Mouse (Mus musculus) mature B cell (primary cell): ENCODE measurements around the gene Pabpn1l.

Experiments
- in situ Hi-C: fragments of 300-500 bp; cut with MboI; formaldehyde crosslinking; loops from 2 replicates; pipeline ENCODE4 v1.14.3; 2019

Gene Pabpn1l

GRCm38 (mm10) chr8:122618660-122619378 lies 3.7 kb downstream of the Pabpn1l start:
- in situ Hi-C loops, result loop anchor here (10.0 kb wide), 2 partner anchors 56 to 216 kb away; no protein-coding TSS in a partner anchor

DNA sequence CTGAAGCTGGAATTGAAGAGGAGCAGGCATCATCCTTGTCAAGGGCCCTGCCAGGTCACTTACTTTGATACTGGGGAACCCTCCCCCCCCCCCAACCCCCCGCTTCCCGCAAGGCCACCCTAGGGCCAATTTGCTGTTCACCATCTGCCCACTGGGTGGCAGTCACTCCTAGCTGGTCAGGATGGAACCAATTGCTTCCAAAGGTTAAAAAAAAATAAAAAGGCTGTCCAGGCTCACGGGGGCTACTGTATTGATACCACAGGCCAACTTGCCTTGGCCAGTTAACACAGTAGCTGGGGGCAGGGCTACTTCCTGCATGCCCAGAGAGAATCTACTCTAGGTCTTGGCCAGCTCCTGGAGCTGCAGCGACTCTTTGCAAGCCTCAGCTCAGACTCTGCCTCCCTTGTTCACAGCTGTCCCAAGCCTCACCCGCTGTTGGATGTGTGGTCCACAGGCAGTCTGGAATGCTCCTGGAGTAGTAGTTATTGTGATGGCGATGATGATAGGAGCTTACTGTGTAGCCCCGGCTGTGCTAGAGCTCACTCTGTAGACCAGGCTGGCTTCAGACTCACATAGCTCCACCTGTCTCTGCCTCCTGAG lies 4.5 kb downstream of the Pabpn1l start:
- in situ Hi-C loops, result loop anchor here (10.0 kb wide), 2 partner anchors 57 to 217 kb away; no protein-coding TSS in a partner anchor

DNA sequence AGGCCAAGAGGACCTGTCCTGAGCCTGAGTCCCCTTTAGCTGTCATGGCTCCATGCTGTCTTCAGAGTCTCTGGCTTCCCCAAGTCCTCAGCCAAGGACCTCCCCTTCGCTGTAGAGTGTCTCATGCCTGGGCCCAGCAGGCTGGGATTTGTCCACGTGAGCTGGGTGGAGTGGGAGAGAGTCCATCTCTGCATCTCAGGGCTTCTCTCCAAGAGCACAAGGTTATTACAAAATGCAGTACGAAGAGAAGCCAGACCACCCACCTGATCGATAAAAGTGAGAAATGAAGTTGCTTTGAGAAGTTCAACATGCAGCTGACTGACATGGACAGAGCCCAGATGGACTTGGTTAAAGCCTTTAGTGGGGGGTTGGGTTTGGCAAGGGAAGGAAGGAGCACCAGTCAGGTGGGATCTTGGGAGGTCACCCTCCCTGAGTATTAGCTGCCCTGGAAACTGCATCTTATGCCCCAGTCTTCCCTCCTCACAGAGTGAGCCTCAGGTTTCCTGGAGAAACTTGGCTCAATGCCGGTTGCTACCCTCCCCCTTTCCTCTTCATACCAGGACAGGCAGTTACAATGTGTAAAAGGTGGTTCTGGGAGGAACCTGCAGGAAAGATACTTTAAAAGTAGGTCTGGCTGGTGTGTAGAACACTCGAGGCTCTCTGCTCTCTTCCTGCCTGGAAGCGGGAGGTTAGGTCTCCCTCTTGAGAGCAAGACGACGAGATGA lies 6.2 kb downstream of the Pabpn1l start:
- in situ Hi-C loops, result loop anchor here (10.0 kb wide), 2 partner anchors 58 to 218 kb away; no protein-coding TSS in a partner anchor

DNA sequence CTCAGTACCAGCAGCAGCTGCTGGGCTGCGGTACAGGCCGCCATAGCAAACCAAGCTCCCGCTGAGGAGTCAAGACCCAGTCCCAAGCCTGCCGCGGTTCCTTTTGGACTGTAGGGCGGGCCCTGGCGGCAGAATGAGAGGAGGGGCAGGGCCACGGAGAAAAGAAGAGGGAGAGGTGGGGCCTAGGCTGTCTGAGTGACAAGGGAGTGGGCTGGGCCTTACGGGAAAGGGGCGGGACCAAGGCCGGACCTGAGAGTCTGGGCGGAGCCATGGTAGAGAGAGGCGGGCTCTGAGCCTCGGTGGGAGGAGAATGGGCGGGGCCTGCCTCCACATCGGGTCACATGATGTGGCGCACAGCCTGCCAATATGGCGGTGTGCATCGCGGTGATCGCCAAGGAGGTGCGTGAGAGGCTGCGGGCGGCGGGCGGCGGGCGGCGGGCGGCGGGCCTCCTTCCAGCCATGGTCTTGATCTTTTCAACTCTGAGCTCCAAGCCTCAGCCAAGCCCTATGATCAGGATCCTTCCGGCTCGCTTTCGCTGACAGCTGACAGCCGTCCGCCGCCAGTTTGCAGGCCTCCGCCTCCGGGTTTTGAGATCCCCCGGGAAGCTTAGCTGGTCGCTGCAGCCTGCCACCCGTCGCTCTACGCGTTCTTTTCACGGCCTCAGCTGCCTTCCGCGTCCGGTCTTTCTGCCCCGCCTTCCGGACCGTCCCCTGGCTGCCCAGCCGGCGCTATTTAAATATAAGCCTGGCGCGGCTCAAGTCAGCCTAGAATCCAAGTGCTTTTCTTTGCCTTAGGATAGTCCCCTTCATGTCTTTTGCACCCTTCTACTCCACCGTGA lies 11.0 kb downstream of the Pabpn1l start, which contains the start of the genes Galns and Trappc2l:
Gene Galns (minus strand): TSS at position 169 of the 839 bp plus-strand sequence.
Gene Trappc2l (plus strand): TSS at position 346 of the 839 bp plus-strand sequence.
- in situ Hi-C loops, result loop anchor here (10.0 kb wide), 2 partner anchors 63 to 223 kb away; no protein-coding TSS in a partner anchor

- in situ Hi-C loops, result loop anchor here (10.0 kb wide), 2 partner anchors 64 to 224 kb away; no protein-coding TSS in a partner anchor
These were observed 11.8 kb downstream of the Pabpn1l start for GRCm38 (mm10) chr8:122610612-122611277.

GRCm38 (mm10) chr8:122610209-122610608 lies 12.3 kb downstream of the Pabpn1l start:
- in situ Hi-C loops, result loop anchor here (10.0 kb wide), 2 partner anchors 65 to 225 kb away; no protein-coding TSS in a partner anchor

DNA sequence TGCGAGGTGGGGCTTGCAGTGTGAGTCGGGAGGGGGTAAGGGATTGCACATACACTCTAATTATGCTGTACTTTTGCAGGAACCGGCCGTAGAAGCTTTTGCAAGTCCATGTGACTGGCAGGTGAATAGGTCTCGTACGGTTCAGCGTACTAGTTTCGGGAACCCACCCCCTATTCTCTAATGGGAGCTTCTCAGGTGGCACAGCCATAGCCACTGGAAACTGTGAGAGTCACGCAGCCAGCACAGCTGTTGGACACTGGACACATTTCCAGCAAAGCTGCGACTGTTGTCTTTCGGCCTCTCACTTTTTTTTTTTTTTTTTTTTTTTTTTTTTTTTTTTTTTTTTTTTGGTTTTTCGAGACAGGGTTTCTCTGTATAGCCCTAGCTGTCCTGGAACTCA lies 15.7 kb downstream of the Pabpn1l start:
- in situ Hi-C loops, result no loop called here

- in situ Hi-C loops, result no loop called here
These were observed 17.2 kb downstream of the Pabpn1l start for GRCm38 (mm10) chr8:122605367-122605766.

- in situ Hi-C loops, result no loop called here
These were observed 17.9 kb downstream of the Pabpn1l start for GRCm38 (mm10) chr8:122604640-122605039.

GRCm38 (mm10) chr8:122600666-122601065 lies 21.9 kb downstream of the Pabpn1l start:
- in situ Hi-C loops, result no loop called here

DNA sequence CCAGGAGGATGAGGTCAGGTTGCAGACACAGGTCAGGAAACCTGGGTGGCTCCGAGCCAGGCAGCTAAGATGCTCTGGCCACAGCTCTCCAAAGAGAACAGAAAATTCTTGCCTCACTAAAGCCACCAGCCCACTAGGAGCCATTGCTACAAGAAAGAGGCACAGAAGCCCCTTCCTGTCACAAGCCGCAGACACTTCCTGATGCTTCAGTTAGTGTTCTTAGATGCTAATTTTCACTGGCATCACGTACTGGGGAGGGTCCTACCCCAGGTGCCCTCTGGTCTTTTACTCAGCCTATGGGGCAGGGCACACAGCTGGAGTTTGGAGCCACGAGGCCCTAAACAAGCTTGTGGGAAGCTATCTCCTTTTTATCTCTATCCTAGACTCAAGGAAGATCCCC lies 26.5 kb downstream of the Pabpn1l start:
- in situ Hi-C loops, result no loop called here

DNA sequence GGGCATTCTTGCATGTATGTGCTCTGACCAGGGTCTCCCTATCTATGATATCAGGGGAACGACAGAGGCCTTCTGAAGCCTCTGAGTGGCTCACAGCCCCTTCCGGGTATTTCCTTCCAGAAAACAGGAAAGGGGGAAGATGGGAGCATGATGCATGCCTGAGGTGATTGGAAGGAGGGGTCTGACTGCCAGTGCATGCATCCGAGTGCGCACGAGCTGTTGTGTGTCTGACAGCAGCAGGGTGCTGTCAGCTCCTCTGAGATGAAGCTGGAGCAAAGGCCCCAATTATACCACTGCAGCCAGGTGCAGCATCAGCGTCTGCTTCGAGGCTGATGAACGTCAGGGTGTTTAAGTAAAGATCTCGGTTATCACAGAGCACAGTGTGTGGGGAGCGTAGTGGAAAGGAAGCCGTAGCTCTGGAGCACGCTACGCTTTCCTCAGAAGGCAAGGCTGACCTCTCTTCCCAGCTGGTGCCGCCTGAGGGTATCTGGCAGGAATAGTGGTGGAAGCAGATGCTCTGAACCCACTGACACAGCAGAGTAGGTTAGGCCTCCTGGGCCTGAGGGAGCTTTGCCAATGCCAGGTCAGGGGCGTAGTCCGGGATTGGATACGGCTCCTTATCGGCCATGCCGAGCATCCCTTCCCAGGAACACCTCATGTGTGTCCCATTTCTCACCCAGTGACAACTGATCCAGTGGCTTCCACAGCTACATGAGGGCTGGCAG lies 28.6 kb downstream of the Pabpn1l start:
- in situ Hi-C loops, result no loop called here

DNA sequence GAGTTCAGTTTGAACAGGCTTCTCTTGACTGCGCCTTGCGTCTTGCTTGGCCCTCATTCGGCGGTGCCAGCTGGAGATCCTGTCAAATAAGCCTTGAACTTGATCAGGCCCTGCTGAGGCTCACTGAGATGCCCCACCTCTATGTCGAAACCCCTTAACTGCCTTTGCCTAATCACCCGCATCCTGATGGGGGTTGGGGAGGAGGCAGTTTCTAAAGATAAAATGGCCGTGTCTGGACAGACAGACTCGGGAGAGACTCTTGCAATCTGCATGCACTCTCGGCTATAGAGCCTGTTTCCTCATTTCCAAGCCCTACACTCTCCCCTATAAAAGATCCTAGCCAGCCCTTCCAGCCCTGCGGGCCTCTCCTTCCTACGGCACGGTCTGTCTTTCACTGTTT lies 29.3 kb downstream of the Pabpn1l start:
- in situ Hi-C loops, result no loop called here

- in situ Hi-C loops, result no loop called here
These were observed 35.8 kb downstream of the Pabpn1l start for GRCm38 (mm10) chr8:122586749-122587148.

GRCm38 (mm10) chr8:122586171-122586570 lies 36.4 kb downstream of the Pabpn1l start:
- in situ Hi-C loops, result no loop called here

- in situ Hi-C loops, result no loop called here
These were observed 37.1 kb downstream of the Pabpn1l start for GRCm38 (mm10) chr8:122585411-122585891.

DNA sequence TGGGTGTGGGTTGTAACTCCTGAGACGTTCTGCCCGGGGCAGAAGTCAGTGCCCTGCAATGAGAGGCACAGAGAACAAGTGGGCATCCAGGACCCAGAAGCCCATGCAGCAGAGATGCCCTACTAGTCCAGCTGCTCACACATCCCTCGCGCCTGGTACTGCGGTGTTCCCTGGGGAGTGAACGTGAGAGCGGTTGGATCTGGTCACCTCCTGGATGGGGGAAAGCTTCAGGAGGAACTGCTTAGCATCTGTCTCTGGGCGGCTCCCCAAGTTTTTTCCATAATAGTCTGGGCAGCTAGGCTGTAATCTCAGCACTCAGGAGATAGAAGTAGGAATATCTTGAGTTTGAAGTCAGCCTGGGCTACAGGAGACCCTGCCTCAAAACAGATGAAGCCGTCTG lies 37.6 kb downstream of the Pabpn1l start:
- in situ Hi-C loops, result no loop called here

- in situ Hi-C loops, result no loop called here
These were observed 41.6 kb downstream of the Pabpn1l start for GRCm38 (mm10) chr8:122580926-122581325.

GRCm38 (mm10) chr8:122579196-122579595 lies 43.3 kb downstream of the Pabpn1l start:
- in situ Hi-C loops, result no loop called here

DNA sequence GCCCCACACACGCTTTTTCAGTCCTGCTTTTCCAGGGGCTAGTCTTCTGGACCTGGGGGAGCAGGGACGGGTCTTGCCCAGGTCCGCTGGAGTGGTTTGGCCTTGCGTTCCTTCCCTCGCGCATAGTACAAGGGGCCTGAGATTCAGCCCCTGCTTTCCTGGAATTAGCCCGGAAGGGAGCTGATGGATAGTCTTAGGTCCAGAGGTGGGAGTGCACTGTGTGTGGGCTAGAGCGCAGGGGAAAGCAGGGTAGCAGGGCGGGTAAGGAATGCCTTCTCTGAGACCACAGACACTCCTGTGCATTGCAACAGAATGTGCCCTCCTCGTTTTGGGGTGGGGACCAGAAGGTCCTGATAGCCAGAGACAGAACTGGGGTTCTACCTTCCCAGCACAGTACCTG lies 45.4 kb downstream of the Pabpn1l start:
- in situ Hi-C loops, result no loop called here
